Mouse (Mus musculus): ENCODE data around the gene Mylk2.

Gene Mylk2

GRCm38 (mm10) chr2:152947098-152947497 lies 35.9 kb downstream of the Mylk2 start:
- DNase-seq: no peak

- no peak for DNase-seq
Observed at GRCm38 (mm10) chr2:152948438-152949020, 37.4 kb downstream of the Mylk2 start.

- no peak for DNase-seq
Observed at GRCm38 (mm10) chr2:152950358-152951064, 39.4 kb downstream of the Mylk2 start.

- DNase-seq: peak; percentile 55
Observed at GRCm38 (mm10) chr2:152951065-152951849, 40.1 kb downstream of the Mylk2 start, which contains the start of gene Dusp15. Gene Dusp15 (minus strand): TSS chr2:152951698.

GRCm38 (mm10) chr2:152951850-152952720 lies 40.9 kb downstream of the Mylk2 start:
- DNase-seq: no peak

GRCm38 (mm10) chr2:152958116-152958515 lies 47.0 kb downstream of the Mylk2 start:
- no peak for DNase-seq

- DNase-seq: peak; percentile 32
Observed at GRCm38 (mm10) chr2:152962091-152962793, 51.1 kb downstream of the Mylk2 start, which contains the start of gene Ttll9. Gene Ttll9 (plus strand): TSS chr2:152962485.

- no peak for DNase-seq
Observed at GRCm38 (mm10) chr2:152965555-152965954, 54.4 kb downstream of the Mylk2 start.

Data from thymus, postnatal 14 days (tissue).